Mouse (Mus musculus): ENCODE data around the gene C1ql1. TPM values are rescaled to one million over a fixed set of nuclear protein-coding genes. Genes with fewer than 3 reads are reported as not detected.

C1ql1 gene
- total and polyA plus RNA-seq, 2 experiments: not detected

- Histone ChIP-seq H3K27me3 (ENCODE audit: control insufficient read depth, insufficient read depth, low read length) (no peaks in the 10 kb centered on the region), H3K4me1 (ENCODE audit: control insufficient read depth, insufficient read depth, low read length) (peaks cover 5% of the 10 kb centered on the region; the same call in 1 of the 2 replicates), H3K9ac (ENCODE audit: low read depth, low read length) (no peak overlapping the region), H3K4me3 (ENCODE audit: insufficient read depth, low read depth, low read length) (no peak overlapping the region), H3K27ac (replicated peaks; ENCODE audit: insufficient read depth, low read depth, low read length) (no peak overlapping the region), H3K36me3 (ENCODE audit: control insufficient read depth, insufficient read depth, low read length) (no peaks in the 10 kb centered on the region), H3K79me2 (ENCODE audit: control insufficient read depth, insufficient read depth, low read length) (no peaks in the 10 kb centered on the region)
- TF ChIP-seq POLR2A (IDR thresholded peaks at IDR 0.05; ENCODE audit: extremely low read depth, insufficient read depth, low read length) (no peak), CTCF (IDR thresholded peaks at IDR 0.05; ENCODE audit: low read depth, low read length) (no peak)
- WGBS: 73% methylated on average over 20 of the region's 20 CpGs
- DNase-seq (ENCODE audit: extremely low read depth, low read depth, low spot score): no peak
These were observed 49.8 kb downstream of the C1ql1 start for GRCm38 (mm10) chr11:102896641-102897040.

GRCm38 (mm10) chr11:102895779-102896178 is 50.7 kb downstream of the C1ql1 start:
- no peak overlapping the region for H3K4me3 ChIP-seq (ENCODE audit: insufficient read depth, low read depth, low read length)

GRCm38 (mm10) chr11:102894716-102895115 is 51.8 kb downstream of the C1ql1 start:
- no peak for DNase-seq (ENCODE audit: extremely low read depth, low read depth, low spot score)
- TF ChIP-seq CTCF (IDR thresholded peaks at IDR 0.05; ENCODE audit: low read depth, low read length): no peak
- TF ChIP-seq POLR2A (IDR thresholded peaks at IDR 0.05; ENCODE audit: extremely low read depth, insufficient read depth, low read length): no peak
- no peak overlapping the region for H3K9ac ChIP-seq (ENCODE audit: low read depth, low read length)
- H3K4me1 ChIP-seq (ENCODE audit: control insufficient read depth, insufficient read depth, low read length): peaks cover 5% of the 10 kb centered on the region; the same call in 1 of the 2 replicates
- H3K4me3 ChIP-seq (ENCODE audit: insufficient read depth, low read depth, low read length): no peak overlapping the region
- 87% methylated on average over 4 of the region's 4 CpGs for WGBS
- H3K27ac ChIP-seq (replicated peaks; ENCODE audit: insufficient read depth, low read depth, low read length): no peak overlapping the region
- no peaks in the 10 kb centered on the region for H3K27me3 ChIP-seq (ENCODE audit: control insufficient read depth, insufficient read depth, low read length)
- H3K79me2 ChIP-seq (ENCODE audit: control insufficient read depth, insufficient read depth, low read length): no peaks in the 10 kb centered on the region
- H3K36me3 ChIP-seq (ENCODE audit: control insufficient read depth, insufficient read depth, low read length): no peaks in the 10 kb centered on the region

More at GRCm38 (mm10) chr11:102895779-102896178, 50.7 kb downstream of the C1ql1 start:
- Histone ChIP-seq H3K27ac (replicated peaks; ENCODE audit: insufficient read depth, low read depth, low read length) (no peak overlapping the region), H3K36me3 (ENCODE audit: control insufficient read depth, insufficient read depth, low read length) (no peaks in the 10 kb centered on the region), H3K27me3 (ENCODE audit: control insufficient read depth, insufficient read depth, low read length) (no peaks in the 10 kb centered on the region), H3K9ac (ENCODE audit: low read depth, low read length) (no peak overlapping the region), H3K4me1 (ENCODE audit: control insufficient read depth, insufficient read depth, low read length) (peaks cover 5% of the 10 kb centered on the region; the same call in 1 of the 2 replicates), H3K79me2 (ENCODE audit: control insufficient read depth, insufficient read depth, low read length) (no peaks in the 10 kb centered on the region)
- TF ChIP-seq CTCF (IDR thresholded peaks at IDR 0.05; ENCODE audit: low read depth, low read length): no peak
- no peak for TF ChIP-seq POLR2A (IDR thresholded peaks at IDR 0.05; ENCODE audit: extremely low read depth, insufficient read depth, low read length)
- WGBS: 70% methylated on average over 9 of the region's 9 CpGs
- no peak for DNase-seq (ENCODE audit: extremely low read depth, low read depth, low spot score)

DNA sequence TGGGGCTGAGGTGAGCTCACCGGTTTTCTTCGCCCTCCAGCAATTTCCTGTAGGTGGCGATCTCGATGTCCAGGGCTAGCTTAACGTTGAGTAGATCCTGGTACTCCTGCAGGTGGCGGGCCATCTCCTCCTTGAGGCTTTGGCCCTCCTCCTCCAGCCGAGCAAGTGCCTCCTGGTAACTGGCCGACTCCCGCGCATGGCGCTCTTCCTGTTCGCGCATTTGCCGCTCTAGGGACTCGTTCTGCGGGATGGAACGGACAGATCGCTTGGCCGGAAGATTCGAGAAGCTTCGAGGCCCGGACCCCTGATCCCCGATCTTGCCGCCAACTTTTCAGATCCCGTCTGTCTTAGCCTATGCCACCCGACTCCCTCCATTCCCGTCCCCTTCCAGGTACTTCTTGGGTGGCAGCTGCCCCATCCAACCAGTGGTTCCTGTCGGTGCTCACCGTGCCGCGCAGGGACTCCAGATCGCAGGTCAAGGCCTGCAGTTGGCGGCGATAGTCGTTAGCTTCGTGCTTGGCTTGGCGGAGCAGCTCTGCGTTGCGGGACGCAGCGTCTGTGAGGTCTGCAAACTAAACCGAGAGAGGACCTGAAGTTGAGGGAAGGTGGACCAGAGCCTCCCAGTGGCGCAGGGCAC is 53.4 kb downstream of the C1ql1 start:
- H3K27me3 ChIP-seq (ENCODE audit: control insufficient read depth, insufficient read depth, low read length): no peaks in the 10 kb centered on the region
- peak; percentile 75 for TF ChIP-seq CTCF (IDR thresholded peaks at IDR 0.05; ENCODE audit: low read depth, low read length)
- TF ChIP-seq POLR2A (IDR thresholded peaks at IDR 0.05; ENCODE audit: extremely low read depth, insufficient read depth, low read length): no peak
- H3K27ac ChIP-seq (replicated peaks; ENCODE audit: insufficient read depth, low read depth, low read length): no peak overlapping the region
- H3K4me3 ChIP-seq (ENCODE audit: insufficient read depth, low read depth, low read length): peak overlapping the region; percentile 18; the same call in 1 of the 2 replicates
- no peaks in the 10 kb centered on the region for H3K36me3 ChIP-seq (ENCODE audit: control insufficient read depth, insufficient read depth, low read length)
- peaks cover 5% of the 10 kb centered on the region; the same call in 1 of the 2 replicates for H3K4me1 ChIP-seq (ENCODE audit: control insufficient read depth, insufficient read depth, low read length)
- no peaks in the 10 kb centered on the region for H3K79me2 ChIP-seq (ENCODE audit: control insufficient read depth, insufficient read depth, low read length)
- WGBS: 4% methylated on average over 43 of the region's 43 CpGs
- H3K9ac ChIP-seq (ENCODE audit: low read depth, low read length): peak overlapping the region; percentile 55
- peak; percentile 39 for DNase-seq (ENCODE audit: extremely low read depth, low read depth, low spot score)

DNA sequence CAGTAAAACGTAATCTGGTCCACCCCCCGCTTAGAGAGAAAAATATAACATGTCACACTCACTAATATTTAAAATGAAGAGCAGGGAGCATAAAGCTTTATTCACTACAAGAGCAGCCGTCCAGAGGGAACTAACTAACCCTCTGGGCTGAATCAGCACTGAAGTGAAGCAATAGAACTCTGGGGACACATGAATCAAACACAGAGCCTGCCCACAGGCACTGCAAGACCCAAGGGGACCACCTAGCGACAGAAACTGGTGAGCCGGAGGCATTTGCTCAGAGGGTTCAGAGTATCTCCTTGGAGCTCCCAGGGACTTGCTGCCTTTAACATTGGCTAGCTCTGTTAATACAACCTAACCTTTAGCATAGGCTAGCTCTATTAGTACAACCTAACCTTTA is 56.4 kb downstream of the C1ql1 start:
- DNase-seq (ENCODE audit: extremely low read depth, low read depth, low spot score): no peak
- no peak overlapping the region for H3K27ac ChIP-seq (replicated peaks; ENCODE audit: insufficient read depth, low read depth, low read length)
- H3K4me1 ChIP-seq (ENCODE audit: control insufficient read depth, insufficient read depth, low read length): peaks cover 5% of the 10 kb centered on the region; the same call in 1 of the 2 replicates
- H3K27me3 ChIP-seq (ENCODE audit: control insufficient read depth, insufficient read depth, low read length): no peaks in the 10 kb centered on the region
- H3K9ac ChIP-seq (ENCODE audit: low read depth, low read length): no peak overlapping the region
- H3K79me2 ChIP-seq (ENCODE audit: control insufficient read depth, insufficient read depth, low read length): no peaks in the 10 kb centered on the region
- no peak overlapping the region for H3K4me3 ChIP-seq (ENCODE audit: insufficient read depth, low read depth, low read length)
- 79% methylated on average over 5 of the region's 5 CpGs for WGBS
- no peak for TF ChIP-seq CTCF (IDR thresholded peaks at IDR 0.05; ENCODE audit: low read depth, low read length)
- no peaks in the 10 kb centered on the region for H3K36me3 ChIP-seq (ENCODE audit: control insufficient read depth, insufficient read depth, low read length)

Other genes with a start within 250 kb of the C1ql1 start
- gene Ccdc43, start 248.9 kb downstream of the C1ql1 start, total RNA-seq (2014; rRNA removed): 11.5 and 11.8 TPM in 2 replicates
- 5.7 and 6.2 TPM in 2 replicates for gene Ccdc43, start 248.9 kb downstream of the C1ql1 start, polyA plus RNA-seq (2012; rRNA removed)
- gene Adam11, start 185.2 kb downstream of the C1ql1 start, total RNA-seq (2014; rRNA removed): 2.1 and 3.4 TPM in 2 replicates
- gene Adam11, start 185.2 kb downstream of the C1ql1 start, polyA plus RNA-seq (2012; rRNA removed): 4.3 and 8.7 TPM in 2 replicates
- 0.46 and 0.47 TPM in 2 replicates for gene Gjc1, start 127.0 kb downstream of the C1ql1 start, total RNA-seq (2014; rRNA removed)
- gene Gjc1, start 127.0 kb downstream of the C1ql1 start, polyA plus RNA-seq (2012; rRNA removed): 0.11 and 0.26 TPM in 2 replicates
- not detected in 2 replicates for gene Higd1b, start 110.8 kb downstream of the C1ql1 start, total RNA-seq (2014; rRNA removed)
- not detected in 2 replicates for gene Higd1b, start 110.8 kb downstream of the C1ql1 start, polyA plus RNA-seq (2012; rRNA removed)
- gene Eftud2, start 65.7 kb downstream of the C1ql1 start, total RNA-seq (2014; rRNA removed): 16.2 and 24.1 TPM in 2 replicates
- gene Eftud2, start 65.7 kb downstream of the C1ql1 start, polyA plus RNA-seq (2012; rRNA removed): 41.5 and 53.3 TPM in 2 replicates
- 0.09 TPM in 1 of 2 replicates, not detected in the other for gene Ccdc103, start 65.5 kb downstream of the C1ql1 start, total RNA-seq (2014; rRNA removed)
- 0.06 TPM in 1 of 2 replicates, not detected in the other for gene Ccdc103, start 65.5 kb downstream of the C1ql1 start, polyA plus RNA-seq (2012; rRNA removed)
- gene Fam187a, start 61.5 kb downstream of the C1ql1 start, total RNA-seq (2014; rRNA removed): 0.07 TPM in 1 of 2 replicates, not detected in the other
- gene Fam187a, start 61.5 kb downstream of the C1ql1 start, polyA plus RNA-seq (2012; rRNA removed): not detected in 2 replicates
- 0.18 and 0.20 TPM in 2 replicates for gene Gfap, start 45.8 kb downstream of the C1ql1 start, total RNA-seq (2014; rRNA removed)
- gene Gfap, start 45.8 kb downstream of the C1ql1 start, polyA plus RNA-seq (2012; rRNA removed): 0.29 and 0.35 TPM in 2 replicates
- gene Kif18b, start 21.6 kb downstream of the C1ql1 start, total RNA-seq (2014; rRNA removed): 0.09 and 0.27 TPM in 2 replicates
- 0.05 and 0.12 TPM in 2 replicates for gene Kif18b, start 21.6 kb downstream of the C1ql1 start, polyA plus RNA-seq (2012; rRNA removed)
- gene Nmt1, start 81.5 kb upstream of the C1ql1 start, total RNA-seq (2014; rRNA removed): 16.8 and 23.9 TPM in 2 replicates
- gene Nmt1, start 81.5 kb upstream of the C1ql1 start, polyA plus RNA-seq (2012; rRNA removed): 34.1 and 34.3 TPM in 2 replicates
- 23.9 and 30.9 TPM in 2 replicates for gene Dcakd, start 81.6 kb upstream of the C1ql1 start, total RNA-seq (2014; rRNA removed)
- 45.8 and 46.3 TPM in 2 replicates for gene Dcakd, start 81.6 kb upstream of the C1ql1 start, polyA plus RNA-seq (2012; rRNA removed)
- gene Plcd3, start 155.0 kb upstream of the C1ql1 start, total RNA-seq (2014; rRNA removed): 0.54 and 1.0 TPM in 2 replicates
- 0.31 and 2.0 TPM in 2 replicates for gene Plcd3, start 155.0 kb upstream of the C1ql1 start, polyA plus RNA-seq (2012; rRNA removed)
- gene Acbd4, start 155.0 kb upstream of the C1ql1 start, total RNA-seq (2014; rRNA removed): 56.3 and 64.4 TPM in 2 replicates
- gene Acbd4, start 155.0 kb upstream of the C1ql1 start, polyA plus RNA-seq (2012; rRNA removed): 66.6 and 83.9 TPM in 2 replicates
- 10.2 and 10.5 TPM in 2 replicates for gene Hexim1, start 169.5 kb upstream of the C1ql1 start, total RNA-seq (2014; rRNA removed)
- 12.1 and 13.5 TPM in 2 replicates for gene Hexim1, start 169.5 kb upstream of the C1ql1 start, polyA plus RNA-seq (2012; rRNA removed)
- 1.3 and 1.8 TPM in 2 replicates for gene Hexim2, start 185.7 kb upstream of the C1ql1 start, total RNA-seq (2014; rRNA removed)
- 1.6 and 1.9 TPM in 2 replicates for gene Hexim2, start 185.7 kb upstream of the C1ql1 start, polyA plus RNA-seq (2012; rRNA removed)
- 0.46 and 0.74 TPM in 2 replicates for gene Fmnl1, start 224.4 kb upstream of the C1ql1 start, total RNA-seq (2014; rRNA removed)
- 0.86 and 2.2 TPM in 2 replicates for gene Fmnl1, start 224.4 kb upstream of the C1ql1 start, polyA plus RNA-seq (2012; rRNA removed)